Mouse (Mus musculus) granulocyte monocyte progenitor cell, adult 5-6 weeks (primary cell): ENCODE measurements at regions not wholly inside any gene's neighbourhood (a gene's known extent, or its start where the extent isn't known, plus 50 kb on each side); places are given as distances from the start of the nearest gene placed in this dataset.
"Not testable (repeated sequence)": the region's sequence is repeated elsewhere in the genome, so short reads cannot be mapped to it uniquely, and the experiment has no call there.

ENCODE experiments used
- ATAC-seq: replicated peaks from 2 replicates; pipeline ENCODE4 v1.8.0; 2016; ENCODE audit warnings: mild to moderate bottlenecking, moderate TSS enrichment, inconsistent platforms; ENCODE audit not compliant: poor library complexity, severe bottlenecking

DNA sequence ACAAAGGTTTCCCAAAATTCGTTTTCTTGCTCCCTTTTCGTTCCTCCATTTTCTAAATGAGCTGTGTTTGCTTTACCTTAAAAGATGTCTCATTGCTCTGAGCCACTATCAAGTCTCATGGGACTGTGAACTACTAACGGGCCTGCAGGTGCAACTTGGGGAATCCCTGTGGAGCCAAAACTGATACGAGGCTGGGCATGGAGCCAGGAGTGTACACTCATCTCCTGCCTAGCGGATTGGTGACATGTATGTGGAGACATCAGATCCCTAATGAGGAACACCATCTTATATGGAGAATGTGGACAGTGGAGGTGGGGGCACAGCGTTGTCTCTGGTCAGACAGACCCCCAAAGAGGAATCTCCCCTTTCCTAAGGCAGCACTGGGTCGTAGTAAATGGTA lies 119.6 kb upstream of the Nt5e start:
- ATAC-seq = no peak

DNA sequence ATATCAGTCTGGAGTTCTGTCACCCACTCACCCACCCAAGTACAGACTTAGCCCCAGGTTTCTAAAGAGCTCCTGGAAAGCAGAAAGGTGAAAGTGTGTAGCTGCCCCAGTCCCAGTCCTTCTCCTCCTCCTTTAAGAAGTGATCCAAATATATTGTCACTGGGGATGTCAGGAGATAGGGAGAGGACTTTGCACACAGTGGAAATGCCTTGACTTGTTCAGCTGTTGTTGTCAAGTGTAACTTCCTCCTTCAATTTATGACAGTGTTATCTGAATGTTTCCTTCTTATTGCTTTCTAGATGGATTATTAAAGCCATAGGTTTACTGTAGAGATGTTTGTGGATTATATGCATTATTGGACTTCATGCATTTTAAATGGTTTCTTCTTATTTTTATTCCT lies 119.0 kb upstream of the Nt5e start:
- ATAC-seq = no peak

DNA sequence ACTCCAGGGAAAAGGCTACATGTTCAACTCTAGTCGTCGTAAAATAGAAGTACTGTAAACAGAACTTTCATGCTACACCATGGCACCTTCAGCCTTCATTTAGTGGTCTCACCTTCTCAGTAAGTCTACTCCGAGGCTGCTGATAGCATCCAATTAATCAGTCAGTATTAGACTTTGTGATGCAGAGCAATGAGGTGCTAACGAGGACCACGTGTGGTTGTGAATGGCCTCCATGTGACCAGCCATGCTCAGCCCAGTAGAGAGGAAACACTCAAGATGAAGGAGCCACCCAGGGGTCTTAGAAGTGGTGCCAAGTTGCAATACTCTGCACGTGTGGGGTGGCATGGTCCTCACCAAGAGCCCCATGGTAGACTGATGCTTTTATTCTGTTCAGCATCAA lies 112.2 kb upstream of the Nt5e start:
- no peak for ATAC-seq

DNA sequence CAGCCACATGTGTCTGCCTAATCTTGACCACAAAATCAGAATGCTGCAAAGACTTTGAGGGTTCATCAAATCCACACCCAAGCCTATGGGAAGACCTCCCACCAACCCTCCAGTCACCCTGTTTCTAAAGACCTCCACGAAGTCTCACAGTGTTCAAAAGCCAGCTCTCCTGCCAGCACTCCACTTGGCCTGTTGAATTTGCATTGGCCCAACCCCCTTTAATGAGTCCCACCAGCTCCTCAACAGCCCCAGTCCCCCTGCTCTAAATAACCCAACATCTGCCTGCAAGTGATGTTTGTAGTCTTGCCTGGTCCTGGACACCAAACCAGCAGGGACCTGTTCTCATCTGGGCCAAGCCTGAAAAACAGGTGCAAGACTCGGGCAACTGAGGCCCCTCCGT lies 106.6 kb upstream of the Nt5e start:
- ATAC-seq = no peak

DNA sequence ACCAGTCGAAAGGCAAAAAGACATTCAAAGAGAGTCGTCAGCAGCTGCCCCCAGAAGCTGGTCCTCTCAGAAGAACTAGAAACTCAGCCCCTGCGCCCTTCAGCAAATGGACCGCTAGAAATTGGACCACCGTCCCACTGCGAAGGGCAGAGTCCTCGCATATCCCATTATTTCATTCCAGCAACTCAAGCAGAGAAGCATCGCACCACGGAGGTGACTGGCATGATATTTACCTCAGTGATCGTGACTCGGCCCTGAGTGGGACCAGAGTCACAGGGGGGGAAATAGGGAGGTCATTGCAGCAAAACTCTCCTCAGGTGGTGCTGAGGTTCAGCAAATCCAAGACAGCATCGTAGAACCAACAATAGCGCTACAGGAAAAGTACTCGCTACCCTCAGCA lies 105.7 kb upstream of the Nt5e start:
- ATAC-seq = no peak

DNA sequence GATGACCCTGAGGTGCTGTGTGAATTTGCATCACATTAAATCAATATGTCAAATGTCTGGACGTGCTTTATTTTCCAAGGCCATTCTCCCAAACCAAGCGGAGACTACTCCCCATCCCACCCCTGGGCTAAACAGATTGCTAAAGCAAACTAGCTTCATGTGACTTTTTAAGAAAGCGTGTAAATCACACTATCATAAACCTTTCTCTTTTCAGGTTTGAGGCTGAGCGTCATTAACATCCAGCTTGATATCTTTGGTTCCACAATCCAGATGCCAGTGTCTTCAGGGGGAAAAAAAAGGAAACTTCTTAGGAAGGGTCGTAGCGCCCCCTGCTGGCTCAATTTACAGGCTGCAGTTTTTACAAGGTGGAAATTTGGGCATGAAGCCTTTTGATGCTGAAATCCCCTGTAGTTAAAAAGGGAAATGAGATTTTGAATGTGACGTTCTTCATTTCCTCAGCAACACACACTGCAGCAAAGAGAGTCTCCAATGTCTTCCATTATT lies 105.1 kb upstream of the Nt5e start:
- peak; percentile 85 for ATAC-seq

DNA sequence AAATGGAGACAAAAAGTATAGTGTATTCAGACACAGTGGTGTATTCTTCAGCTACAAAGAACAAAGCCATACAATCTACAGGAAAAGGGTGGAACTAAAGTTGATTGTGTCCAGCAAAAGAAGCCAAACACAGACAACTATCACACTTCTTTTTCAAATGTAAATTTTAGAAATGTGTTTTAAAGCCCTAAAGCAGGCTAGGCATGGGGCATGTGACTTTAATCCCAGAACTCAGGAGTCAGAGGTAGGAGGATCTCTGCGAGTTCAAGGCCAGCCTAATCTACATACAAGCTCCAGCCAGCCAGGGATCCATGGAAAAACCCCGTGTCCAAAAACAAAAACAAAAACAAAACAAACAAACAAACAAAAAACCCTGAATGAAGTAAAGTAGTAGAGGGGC lies 89.9 kb upstream of the Nt5e start:
- ATAC-seq = no peak

DNA sequence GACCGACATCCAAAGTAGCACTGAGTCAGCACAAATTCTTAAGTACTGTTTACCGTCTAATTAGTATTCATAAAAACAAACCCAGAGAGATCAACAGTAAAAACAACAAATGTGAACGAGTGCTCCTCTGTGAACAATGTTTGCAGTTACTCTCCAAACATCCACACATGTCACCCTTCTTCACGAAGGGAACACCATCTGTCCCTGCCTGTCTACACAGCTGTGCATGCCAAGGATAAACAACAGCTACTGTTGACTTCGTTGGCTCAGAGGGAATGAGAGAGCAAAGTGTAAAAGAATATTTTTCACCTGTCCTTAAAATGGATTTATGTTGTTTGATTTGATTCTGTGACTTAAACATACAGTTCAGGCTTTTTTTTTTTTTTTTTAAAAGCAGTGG lies 88.7 kb upstream of the Nt5e start:
- ATAC-seq = no peak

DNA sequence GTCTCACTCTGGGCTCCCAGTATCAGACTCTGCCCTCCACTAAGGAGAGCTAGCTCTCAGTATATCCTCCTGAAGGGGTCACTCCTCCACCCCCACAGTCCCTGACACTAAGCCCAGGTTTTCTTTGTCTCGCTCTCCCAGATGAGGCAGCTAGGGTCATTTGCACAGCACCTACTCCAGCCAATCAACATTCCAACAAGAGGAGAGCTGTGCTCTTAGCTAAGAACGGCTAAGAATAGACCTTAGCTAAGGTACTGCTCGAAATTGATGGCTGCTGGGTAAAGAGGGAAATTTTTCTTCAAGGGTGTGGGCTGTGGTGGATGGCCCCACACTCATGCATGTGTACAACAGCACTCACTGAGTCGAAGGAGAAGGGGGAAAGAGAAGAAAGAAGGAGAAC lies 86.3 kb upstream of the Nt5e start:
- 0 out of 2 replicates have a peak, but pooled peaks have one; percentile 2 for ATAC-seq

DNA sequence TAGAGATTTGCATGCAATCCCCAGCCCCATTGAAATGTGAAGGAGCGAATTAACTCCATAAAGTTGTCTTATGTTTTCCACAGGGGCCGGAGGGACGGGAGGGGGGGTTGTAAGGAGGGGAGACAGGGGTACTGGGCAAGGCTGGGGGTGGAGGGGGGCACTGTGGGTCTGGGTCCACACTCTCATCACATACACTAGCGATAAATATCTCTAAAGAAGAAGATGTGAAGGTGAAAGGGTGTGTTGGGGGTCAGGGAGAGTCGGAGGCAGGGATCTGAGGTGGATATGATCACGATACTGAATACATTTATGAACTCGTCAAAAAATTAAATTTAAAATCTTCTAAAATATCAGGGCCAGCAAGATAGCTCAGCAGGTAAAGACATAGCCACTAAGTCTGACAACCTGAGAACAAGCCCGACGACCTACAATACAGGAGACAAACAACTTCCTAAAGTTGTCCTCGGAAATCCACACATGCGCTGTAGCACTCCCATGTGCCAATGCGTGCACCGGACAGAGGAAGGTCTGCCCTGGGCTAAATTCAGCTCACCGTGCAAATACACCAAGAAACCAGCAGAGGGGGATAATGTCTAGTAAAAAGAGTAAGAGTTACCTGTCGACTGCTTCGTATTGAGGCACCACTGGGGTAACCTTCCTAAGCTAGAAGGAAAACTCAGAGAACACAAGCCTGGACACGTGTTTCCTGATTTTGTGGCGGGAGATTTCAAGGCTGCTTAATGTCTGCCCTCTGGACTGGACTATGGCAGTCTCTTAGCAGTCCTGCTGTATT lies 85.6 kb upstream of the Nt5e start:
- ATAC-seq = peak; percentile 99

DNA sequence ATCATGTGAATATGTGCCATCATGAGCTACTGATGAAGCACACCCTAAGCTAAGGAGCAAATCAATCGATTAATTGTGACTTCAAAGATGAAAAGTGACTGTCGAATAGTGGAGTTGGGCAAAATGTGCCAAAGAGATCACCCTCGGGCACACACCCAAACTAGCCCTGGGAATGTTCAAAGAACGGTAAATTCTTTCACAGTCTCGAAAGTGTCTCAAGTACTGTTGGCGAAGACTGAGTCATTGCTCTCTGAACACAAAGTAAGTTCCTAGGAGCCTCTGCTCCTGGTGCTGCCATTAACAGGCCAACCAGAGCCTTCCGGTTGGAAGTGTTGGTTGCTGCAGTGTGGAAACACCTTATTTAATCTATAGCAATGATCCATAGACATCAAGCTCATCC lies 84.5 kb upstream of the Nt5e start:
- ATAC-seq = no peak

DNA sequence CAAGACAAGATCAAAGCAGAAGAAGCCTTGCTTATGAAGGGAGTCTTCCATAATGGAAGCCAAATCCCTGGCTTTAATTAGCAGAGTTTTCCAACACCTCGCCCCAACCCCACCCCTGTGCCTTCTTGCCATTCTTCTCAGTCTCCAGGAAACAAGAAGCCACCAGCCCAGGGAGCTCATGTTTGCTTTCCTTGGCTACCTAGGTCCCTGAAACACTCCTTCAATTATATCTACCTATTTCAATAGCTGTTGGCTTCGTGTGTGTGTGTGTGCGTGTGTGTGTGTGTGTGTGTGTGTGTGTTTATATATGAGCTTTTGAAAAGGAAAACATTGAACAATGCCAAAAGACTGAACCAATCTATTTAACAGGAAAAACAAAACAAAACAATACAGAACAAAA lies 82.5 kb upstream of the Nt5e start:
- no peak for ATAC-seq

DNA sequence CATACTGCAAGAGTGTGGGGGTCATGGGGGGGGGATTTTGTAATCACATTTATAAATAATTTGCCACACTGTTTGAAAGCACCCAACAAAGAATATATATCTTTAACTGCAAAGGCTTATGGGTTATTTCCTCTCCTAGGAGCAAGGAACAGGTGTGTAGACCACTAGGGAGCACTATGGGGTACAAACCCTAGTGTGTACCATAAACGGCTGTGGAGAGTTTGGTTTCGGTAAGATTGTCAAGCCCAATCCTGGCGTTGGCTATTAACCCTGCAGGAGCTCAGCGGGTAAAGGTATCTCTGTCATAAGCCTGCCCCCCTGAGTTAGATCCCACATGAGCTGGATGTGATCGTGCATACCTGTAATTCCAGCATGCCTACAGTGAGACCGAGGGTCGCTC lies 71.0 kb upstream of the Nt5e start:
- no peak for ATAC-seq

DNA sequence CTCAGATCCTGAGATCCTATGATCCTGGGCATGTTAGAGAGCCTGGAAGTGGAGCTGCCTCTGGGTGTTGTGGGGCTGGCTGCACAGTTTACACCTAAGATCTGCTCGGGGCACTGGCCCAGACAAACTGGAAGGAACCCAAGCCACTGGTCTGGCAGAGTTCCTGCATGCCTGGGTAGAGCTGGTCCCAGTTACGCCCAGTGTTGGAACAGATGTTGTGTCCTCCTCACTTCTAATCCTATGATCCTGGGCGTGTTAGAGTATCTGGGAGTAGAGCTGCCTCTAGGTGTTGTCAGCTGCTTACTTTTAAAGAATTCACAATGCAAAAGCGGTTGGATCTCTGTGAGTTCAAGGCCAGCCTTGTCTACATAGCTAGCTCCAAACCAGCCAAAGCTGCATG lies 67.4 kb upstream of the Nt5e start:
- no peak for ATAC-seq

DNA sequence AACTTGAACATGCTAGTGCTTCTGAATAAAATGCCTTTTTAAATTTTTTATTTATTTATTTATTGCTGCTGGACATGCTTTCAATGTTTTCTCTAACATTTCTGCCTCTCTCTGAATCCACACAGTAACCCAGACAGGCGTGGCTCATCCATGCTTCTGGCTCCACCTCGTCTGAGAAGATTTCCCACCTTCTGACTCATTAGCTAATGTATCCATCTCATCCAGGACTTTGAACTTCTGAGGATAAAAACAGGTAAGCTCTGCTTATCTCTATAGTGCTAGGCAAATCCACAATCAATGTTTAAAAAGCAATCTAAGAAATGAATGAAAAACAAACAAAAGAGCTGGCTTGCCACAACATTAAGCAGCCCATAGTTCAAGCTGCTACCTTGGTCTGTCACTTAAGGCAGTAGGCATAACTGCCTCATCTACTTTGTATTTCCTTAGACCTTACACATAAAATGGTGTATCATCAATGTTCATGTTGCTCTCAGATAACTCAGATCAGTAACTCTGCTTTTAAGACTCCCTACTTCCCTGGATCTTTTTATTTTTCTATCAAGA lies 66.8 kb upstream of the Nt5e start:
- ATAC-seq = no peak

DNA sequence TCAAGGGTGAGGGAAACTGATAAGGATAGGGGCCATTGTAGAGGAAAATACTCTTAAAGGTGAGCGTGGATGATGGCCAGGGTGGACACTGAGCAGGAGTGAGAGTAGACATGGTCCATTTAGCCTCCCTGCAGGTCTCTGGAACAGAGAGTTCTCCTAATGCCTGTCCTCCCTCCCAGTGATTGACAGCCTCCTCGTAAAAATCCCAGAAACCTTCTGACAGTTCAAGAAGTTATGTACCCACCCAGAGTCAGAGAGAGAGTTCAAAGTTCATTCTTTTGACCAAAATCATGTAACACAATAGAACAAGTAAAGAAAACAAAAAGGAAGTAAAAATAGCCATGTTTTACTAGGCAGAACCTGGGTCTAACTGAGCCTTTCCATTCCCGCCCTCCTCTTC lies 64.5 kb upstream of the Nt5e start:
- no peak for ATAC-seq

DNA sequence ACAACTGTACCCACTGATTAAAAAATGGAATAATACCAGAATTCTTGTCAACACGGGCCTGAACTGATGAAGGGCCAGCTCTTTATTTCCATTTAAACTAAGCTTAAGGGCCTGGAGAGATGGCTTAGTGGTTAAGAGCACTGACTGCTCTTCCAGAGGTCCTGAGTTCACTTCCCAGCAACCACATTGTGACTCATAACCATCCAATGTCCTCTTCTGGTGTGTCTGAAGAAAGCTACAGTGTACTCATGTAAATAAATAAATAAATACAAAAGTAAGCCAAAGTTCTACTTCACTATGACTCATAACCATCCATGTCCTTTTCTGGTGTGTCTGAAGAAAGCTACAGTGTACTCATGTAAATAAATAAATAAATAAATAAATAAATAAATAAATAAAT lies 60.7 kb upstream of the Nt5e start:
- ATAC-seq = not testable (repeated sequence)

DNA sequence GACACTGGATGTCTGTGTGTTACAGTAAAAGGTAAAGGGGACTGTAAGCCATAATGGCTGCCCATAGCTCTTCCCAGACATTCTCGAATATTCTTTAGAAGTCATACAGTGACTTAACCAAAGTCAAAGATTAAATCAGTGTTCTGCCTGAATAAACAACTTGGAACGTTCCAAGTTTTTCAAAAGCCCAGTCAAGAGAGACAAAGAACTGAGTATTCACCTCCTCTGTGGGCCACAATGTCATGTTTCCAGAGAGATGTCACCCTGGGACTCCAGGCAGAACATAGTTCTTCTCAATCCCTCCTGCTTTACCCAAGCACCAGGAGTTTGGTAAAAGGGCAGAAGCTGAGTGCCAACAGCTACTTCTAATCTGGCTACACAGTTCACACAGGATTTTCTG lies 58.2 kb upstream of the Nt5e start:
- no peak for ATAC-seq

DNA sequence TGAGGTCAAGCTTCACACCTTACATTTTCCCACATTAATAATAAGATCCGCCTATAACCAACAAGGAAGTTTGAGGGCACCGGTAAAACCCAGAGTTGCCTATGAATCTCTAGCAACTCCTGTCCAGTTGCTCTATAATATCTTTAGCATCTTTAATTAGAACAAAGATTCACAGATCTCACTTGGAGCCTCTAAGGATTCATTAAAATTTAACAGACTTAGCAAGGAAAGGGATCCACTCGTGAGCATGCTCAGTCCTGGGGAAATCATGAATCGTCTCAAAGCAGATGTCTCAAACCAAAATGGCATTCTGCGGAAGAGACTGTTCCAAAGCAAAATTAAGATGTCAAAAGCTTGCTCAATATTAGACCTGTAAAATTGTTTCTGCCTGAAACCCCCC lies 57.8 kb upstream of the Nt5e start:
- no peak for ATAC-seq

DNA sequence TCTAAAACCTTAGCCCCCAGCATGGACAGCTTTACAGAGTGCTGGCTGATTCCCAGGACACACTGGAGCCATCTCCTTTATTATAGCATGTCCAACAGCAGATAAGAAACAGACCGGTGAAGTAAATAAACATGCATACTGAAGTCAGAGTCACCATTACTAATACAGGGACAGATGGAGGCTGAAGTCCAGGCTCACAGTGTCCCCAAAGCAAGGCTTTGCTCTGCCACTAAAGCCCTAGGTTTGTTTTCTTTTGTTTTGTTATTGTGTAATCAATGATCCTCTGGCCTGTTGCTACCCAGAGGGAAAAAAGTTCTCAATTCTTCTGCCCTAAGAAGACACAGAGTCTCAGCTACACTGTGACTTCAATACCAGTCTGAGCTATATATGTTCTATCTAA lies 56.2 kb upstream of the Nt5e start:
- no peak for ATAC-seq

DNA sequence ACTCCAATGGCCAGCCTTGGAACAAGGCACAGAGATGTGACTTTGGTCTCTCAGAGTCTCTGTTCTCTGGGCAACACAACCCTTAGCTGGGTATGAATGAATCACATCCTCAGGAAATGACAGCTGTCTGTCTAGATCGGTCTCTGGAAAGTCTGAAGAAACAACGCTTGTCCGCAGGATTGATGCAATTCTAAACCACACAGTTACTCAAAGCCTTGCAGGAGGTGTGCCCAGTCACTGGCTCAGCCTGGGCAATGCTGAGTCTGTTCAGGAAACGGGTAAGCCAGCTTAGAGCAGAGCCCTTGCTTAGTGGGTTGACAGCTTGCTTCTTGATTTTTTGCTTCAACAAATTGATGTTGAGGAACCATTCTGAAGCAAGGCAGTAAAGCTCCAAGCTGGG lies 53.7 kb upstream of the Nt5e start:
- ATAC-seq = peak; percentile 90

DNA sequence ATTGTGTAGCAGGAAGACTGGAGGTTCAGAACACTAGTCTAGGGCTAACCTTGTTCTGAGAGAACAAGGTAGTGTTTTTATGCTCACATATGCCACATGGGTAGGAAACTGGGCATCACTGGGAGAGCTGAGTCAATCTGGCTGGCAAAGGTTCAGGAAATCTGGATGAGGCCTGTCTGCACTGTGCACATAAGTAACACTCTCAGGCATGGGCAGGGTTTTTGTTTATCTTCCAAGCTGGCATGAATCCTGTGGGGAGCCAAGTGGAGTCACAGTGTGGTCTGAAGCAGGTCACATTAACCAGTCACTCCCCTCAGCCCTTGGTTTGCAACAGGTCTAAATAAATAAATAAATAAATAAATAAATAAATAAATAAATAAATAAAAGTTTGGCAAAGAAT lies 53.0 kb upstream of the Nt5e start:
- ATAC-seq = peak; percentile 7; the same call in 1 of the 2 replicates
